Mouse (Mus musculus) hindbrain, embryonic 13.5 days (tissue): ENCODE results near the gene Samm50. TPM values are rescaled to one million over a fixed set of nuclear protein-coding genes. Genes with fewer than 3 reads are reported as not detected.

Experiments
- ATAC-seq: fragments of 200-750 bp; cut with Nextera tagmentation; 2 replicates; pipeline ENCODE4 v1.8.0; 2017; ENCODE audit warnings: moderate TSS enrichment; ENCODE audit not compliant: low FRiP score
- H3K27ac ChIP-seq: fragments of 300-500 bp; sonication (generic); 2 replicates; pipeline ENCODE4 v1.5.1; 2015; ENCODE audit warnings: inconsistent platforms, mild to moderate bottlenecking, moderate library complexity
- H3K27me3 ChIP-seq: fragments of 300-500 bp; sonication (generic); 2 replicates; pipeline ENCODE4 v1.6.1; 2015; ENCODE audit warnings: mild to moderate bottlenecking, inconsistent platforms
- H3K36me3 ChIP-seq: fragments of 300-500 bp; sonication (generic); 2 replicates; pipeline ENCODE4 v1.6.1; 2015; ENCODE audit warnings: mild to moderate bottlenecking, inconsistent platforms
- H3K4me1 ChIP-seq: fragments of 300-500 bp; sonication (generic); replicated peaks from 2 replicates; pipeline ENCODE4 v1.6.1; 2015; ENCODE audit warnings: inconsistent platforms
- H3K4me2 ChIP-seq: fragments of 300-500 bp; sonication (generic); 2 replicates; pipeline ENCODE4 v1.6.1; 2015; ENCODE audit warnings: inconsistent platforms, mild to moderate bottlenecking, moderate library complexity
- H3K4me3 ChIP-seq: fragments of 300-500 bp; sonication (generic); 2 replicates; pipeline ENCODE4 v1.5.1; 2015; ENCODE audit warnings: mild to moderate bottlenecking, inconsistent platforms
- H3K9ac ChIP-seq: fragments of 300-500 bp; sonication (generic); 2 replicates; pipeline ENCODE4 v1.6.1; 2015; ENCODE audit warnings: mild to moderate bottlenecking, inconsistent platforms
- H3K9me3 ChIP-seq: fragments of 300-500 bp; sonication (generic); 2 replicates; pipeline ENCODE4 v1.6.1; 2016; ENCODE audit warnings: inconsistent platforms
- WGBS: fragments of 180-500 bp; shearing (Covaris S2); methylation state at CpG from one replicate; pipeline ENCODE4 v1.1.7; 2015; 5-methylcytosine and 5-hydroxymethylcytosine counted together
- polyA plus RNA-seq: library from polyadenylated mRNA; unstranded; fragments of >200 nt; fragmentation: Nextera tagmentation; extraction: Ambion mirVana; gene quantifications from 2 replicates; pipeline ENCODE4 v1.2.1, GENCODE M21; 2015

Gene Samm50
- polyA plus RNA-seq, 1 experiment from 2014 or later, result 77.1 TPM

- Histone ChIP-seq H3K4me3 (peak overlapping the region; percentile 45), H3K4me1 (peaks cover 66% of the 10 kb centered on the region), H3K36me3 (no peaks in the 10 kb centered on the region), H3K27ac (peak overlapping the region; percentile 74), H3K9me3 (no peaks in the 10 kb centered on the region), H3K4me2 (peak overlapping the region; percentile 84), H3K9ac (peak overlapping the region; percentile 75), H3K27me3 (peaks cover 3% of the 10 kb centered on the region; the same call in 1 of the 2 replicates)
- ATAC-seq, result peak; percentile 11; the same call in 1 of the 2 replicates
- 1% methylated on average over 16 of the region's 16 CpGs for WGBS
Measured at GRCm38 (mm10) chr15:84231113-84231712, 39.2 kb downstream of the Samm50 start.

- under 1% methylated on average over 53 of the region's 53 CpGs for WGBS
- ATAC-seq, result peak; percentile 46
- Histone ChIP-seq H3K4me1 (peaks cover 59% of the 10 kb centered on the region), H3K4me3 (peak within 1 kb of the TSS; percentile 45), H3K9ac (peak within 1 kb of the TSS; percentile 75), H3K27ac (peak within 1 kb of the TSS; percentile 74), H3K4me2 (peak within 1 kb of the TSS; percentile 84), H3K36me3 (no peaks in the 10 kb centered on the region), H3K9me3 (no peaks in the 10 kb centered on the region), H3K27me3 (peaks cover 3% of the 10 kb centered on the region; the same call in 1 of the 2 replicates)
Measured at GRCm38 (mm10) chr15:84231721-84232561, 39.9 kb downstream of the Samm50 start, which contains the start of gene Parvb. Gene Parvb, plus strand, starts transcription at chr15:84232043.

GRCm38 (mm10) chr15:84232609-84233008, 40.6 kb downstream of the Samm50 start:
- H3K9ac ChIP-seq, result no peak overlapping the region; the same call in 1 of the 2 replicates
- 14% methylated on average over 8 of the region's 8 CpGs for WGBS
- H3K27ac ChIP-seq, result peak overlapping the region; percentile 74; the same call in 1 of the 2 replicates

GRCm38 (mm10) chr15:84234794-84235581, 42.9 kb downstream of the Samm50 start:
- H3K36me3 ChIP-seq, result no peaks in the 10 kb centered on the region
- 80% methylated on average over 7 of the region's 7 CpGs for WGBS
- peaks cover 61% of the 10 kb centered on the region for H3K4me1 ChIP-seq
- 0 out of 2 replicates have a peak, but pooled peaks cover 13% of the 10 kb centered on the region for H3K27me3 ChIP-seq
- H3K27ac ChIP-seq, result peak overlapping the region; percentile 35; the same call in 1 of the 2 replicates
- no peak overlapping the region for H3K4me3 ChIP-seq
- H3K9ac ChIP-seq, result no peak overlapping the region
- H3K4me2 ChIP-seq, result no peak overlapping the region
- no peak for ATAC-seq
- H3K9me3 ChIP-seq, result no peaks in the 10 kb centered on the region

More at GRCm38 (mm10) chr15:84232609-84233008, 40.6 kb downstream of the Samm50 start:
- Histone ChIP-seq H3K36me3 (no peaks in the 10 kb centered on the region), H3K4me1 (peaks cover 55% of the 10 kb centered on the region), H3K27me3 (peaks cover 6% of the 10 kb centered on the region; the same call in 1 of the 2 replicates), H3K9me3 (no peaks in the 10 kb centered on the region), H3K4me3 (peak overlapping the region; percentile 45), H3K4me2 (peak overlapping the region; percentile 84)
- ATAC-seq, result no peak

GRCm38 (mm10) chr15:84235646-84236045, 43.6 kb downstream of the Samm50 start:
- Histone ChIP-seq H3K9me3 (no peaks in the 10 kb centered on the region), H3K27ac (no peak overlapping the region), H3K4me2 (no peak overlapping the region), H3K4me3 (no peak overlapping the region), H3K27me3 (0 out of 2 replicates have a peak, but pooled peaks cover 13% of the 10 kb centered on the region), H3K36me3 (no peaks in the 10 kb centered on the region), H3K4me1 (peaks cover 60% of the 10 kb centered on the region), H3K9ac (no peak overlapping the region)
- ATAC-seq, result no peak
- WGBS, result 48% methylated on average over 7 of the region's 7 CpGs

GRCm38 (mm10) chr15:84238552-84238951, 46.5 kb downstream of the Samm50 start:
- peaks cover 39% of the 10 kb centered on the region for H3K4me1 ChIP-seq
- H3K9ac ChIP-seq, result peak overlapping the region; percentile 24; the same call in 1 of the 2 replicates
- H3K9me3 ChIP-seq, result no peaks in the 10 kb centered on the region
- H3K4me2 ChIP-seq, result peak overlapping the region; percentile 39
- H3K4me3 ChIP-seq, result no peak overlapping the region
- no peak for ATAC-seq
- H3K36me3 ChIP-seq, result no peaks in the 10 kb centered on the region
- 0 out of 2 replicates have a peak, but pooled peaks cover 10% of the 10 kb centered on the region for H3K27me3 ChIP-seq
- 31% methylated on average over 15 of the region's 15 CpGs for WGBS
- peak overlapping the region; percentile 44; the same call in 1 of the 2 replicates for H3K27ac ChIP-seq

- no peak overlapping the region for H3K9ac ChIP-seq
- H3K36me3 ChIP-seq, result no peaks in the 10 kb centered on the region
- 25% methylated on average over 16 of the region's 16 CpGs for WGBS
- peak overlapping the region; percentile 44 for H3K27ac ChIP-seq
- H3K27me3 ChIP-seq, result 0 out of 2 replicates have a peak, but pooled peaks cover 10% of the 10 kb centered on the region
- H3K4me2 ChIP-seq, result peak overlapping the region; percentile 39
- ATAC-seq, result no peak
- H3K4me3 ChIP-seq, result no peak overlapping the region
- H3K4me1 ChIP-seq, result peaks cover 39% of the 10 kb centered on the region
- H3K9me3 ChIP-seq, result no peaks in the 10 kb centered on the region
Measured at GRCm38 (mm10) chr15:84238991-84239401, 47.0 kb downstream of the Samm50 start.

GRCm38 (mm10) chr15:84241520-84241919, 49.5 kb downstream of the Samm50 start:
- ATAC-seq, result no peak
- H3K4me1 ChIP-seq, result peaks cover 44% of the 10 kb centered on the region
- 0 out of 2 replicates have a peak, but pooled peaks cover 10% of the 10 kb centered on the region for H3K27me3 ChIP-seq
- H3K4me2 ChIP-seq, result no peak overlapping the region
- no peak overlapping the region for H3K27ac ChIP-seq
- no peak overlapping the region for H3K4me3 ChIP-seq
- WGBS, result 53% methylated on average over 7 of the region's 7 CpGs
- no peak overlapping the region for H3K9ac ChIP-seq
- H3K36me3 ChIP-seq, result no peaks in the 10 kb centered on the region
- no peaks in the 10 kb centered on the region for H3K9me3 ChIP-seq

- Histone ChIP-seq H3K27me3 (no peaks in the 10 kb centered on the region), H3K27ac (peak overlapping the region; percentile 80), H3K4me1 (peaks cover 24% of the 10 kb centered on the region), H3K4me3 (no peak overlapping the region), H3K9ac (no peak overlapping the region), H3K9me3 (0 out of 2 replicates have a peak, but pooled peaks cover 6% of the 10 kb centered on the region), H3K36me3 (no peaks in the 10 kb centered on the region), H3K4me2 (no peak overlapping the region)
- 48% methylated on average over 7 of the region's 7 CpGs for WGBS
- peak; percentile 49; the same call in 1 of the 2 replicates for ATAC-seq
Measured at GRCm38 (mm10) chr15:84245104-84245503, 53.1 kb downstream of the Samm50 start.

- no peaks in the 10 kb centered on the region for H3K36me3 ChIP-seq
- H3K27ac ChIP-seq, result peak overlapping the region; percentile 80
- no peaks in the 10 kb centered on the region for H3K27me3 ChIP-seq
- 84% methylated on average over 6 of the region's 6 CpGs for WGBS
- H3K4me2 ChIP-seq, result no peak overlapping the region
- ATAC-seq, result no peak
- H3K9ac ChIP-seq, result no peak overlapping the region
- 0 out of 2 replicates have a peak, but pooled peaks cover 6% of the 10 kb centered on the region for H3K9me3 ChIP-seq
- H3K4me3 ChIP-seq, result no peak overlapping the region
- peaks cover 29% of the 10 kb centered on the region for H3K4me1 ChIP-seq
Measured at GRCm38 (mm10) chr15:84246195-84246594, 54.2 kb downstream of the Samm50 start.

GRCm38 (mm10) chr15:84247309-84247708, 55.3 kb downstream of the Samm50 start:
- Histone ChIP-seq H3K36me3 (no peaks in the 10 kb centered on the region), H3K4me2 (no peak overlapping the region), H3K27ac (no peak overlapping the region), H3K9me3 (0 out of 2 replicates have a peak, but pooled peaks cover 6% of the 10 kb centered on the region), H3K4me1 (peaks cover 36% of the 10 kb centered on the region), H3K27me3 (0 out of 2 replicates have a peak, but pooled peaks cover 4% of the 10 kb centered on the region), H3K9ac (no peak overlapping the region), H3K4me3 (no peak overlapping the region)
- no peak for ATAC-seq
- WGBS, result 88% methylated on average over 3 of the region's 3 CpGs
